Mouse (Mus musculus) bone marrow, adult 2 months (tissue): Measurements from ENCODE around the gene 1700123K08Rik. TPM values are rescaled to one million over a fixed set of nuclear protein-coding genes. Genes with fewer than 3 reads are reported as not detected.
A peak's percentile ranks its signal among the peaks of the same experiment; 100 is the strongest.
"Not testable (repeated sequence)": the region's sequence is repeated elsewhere in the genome, so short reads cannot be mapped to it uniquely, and the experiment has no call there.

Experiments used
- H3K27ac ChIP-seq: fragments of 200-500 bp; 2 replicates; pipeline ENCODE4 v1.5.1; 2012; ENCODE audit warnings: low read depth, mild to moderate bottlenecking, control low read depth, inconsistent platforms, low read length; ENCODE audit not compliant: control insufficient read depth, poor library complexity, insufficient read depth
- H3K4me1 ChIP-seq: fragments of 200-500 bp; 2 replicates; pipeline ENCODE4 v1.6.1; 2011; ENCODE audit warnings: low read length; ENCODE audit not compliant: control insufficient read depth, insufficient read depth
- H3K4me3 ChIP-seq: fragments of 200-500 bp; replicated peaks from 2 replicates; pipeline ENCODE3; 2011; ENCODE audit warnings: mild to moderate bottlenecking, low read depth, low read length, control low read depth; ENCODE audit not compliant: control insufficient read depth
- CTCF ChIP-seq: fragments of 200-500 bp; IDR thresholded peaks from 2 replicates; pipeline ENCODE4 v1.5.1; 2011; ENCODE audit warnings: low read length, control low read depth; ENCODE audit not compliant: control insufficient read depth, insufficient read depth
- POLR2A ChIP-seq: fragments of 200-500 bp; IDR thresholded peaks from 2 replicates; pipeline ENCODE4 v1.6.1; 2011; ENCODE audit warnings: low read depth, mild to moderate bottlenecking, control low read depth, low read length, borderline replicate concordance; ENCODE audit not compliant: control insufficient read depth
- WGBS: fragments of 180-500 bp; shearing (Covaris S2); methylation state at CpG from one replicate; pipeline ENCODE4 v1.1.7; 2018; 5-methylcytosine and 5-hydroxymethylcytosine counted together
- polyA plus RNA-seq: library from polyadenylated mRNA; stranded (reverse); fragments of >200 nt; gene quantifications from 2 replicates; pipeline ENCODE4 v1.2.4, GENCODE M21; 2011; ENCODE audit warnings: low replicate concordance; ENCODE audit not compliant: missing spikeins, insufficient read depth, insufficient read length

Gene 1700123K08Rik
- polyA plus RNA-seq: not detected in 2 replicates

DNA sequence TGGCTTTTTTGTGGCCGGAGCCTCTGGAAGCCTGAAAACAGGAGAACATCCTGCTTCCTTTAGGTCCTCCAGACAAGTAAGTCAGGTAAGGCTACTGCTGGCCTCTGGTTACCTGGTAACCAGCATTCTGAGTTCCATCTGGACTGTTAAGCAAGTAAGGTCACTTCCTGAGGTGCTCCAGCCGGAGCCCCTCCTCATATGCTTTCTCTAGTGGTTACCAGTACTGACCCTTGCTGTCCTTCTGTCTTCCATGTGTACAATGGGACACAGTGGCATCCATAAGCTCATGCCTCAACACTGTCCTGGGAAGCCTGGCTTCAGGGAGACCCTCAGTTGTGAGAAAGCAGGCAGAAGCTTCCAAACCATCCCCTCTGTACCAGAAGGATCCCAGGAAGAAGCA, at the start of gene 1700123K08Rik:
Gene 1700123K08Rik (minus strand): TSS at position 101 of the 400 bp plus-strand sequence.
- H3K4me1 ChIP-seq, H3K4me3 ChIP-seq, H3K27ac ChIP-seq: not testable (repeated sequence)
- WGBS: 61% methylated on average over 2 of the region's 2 CpGs

GRCm38 (mm10) chr5:138587396-138587795, 22.9 kb upstream of the 1700123K08Rik start:
- Histone ChIP-seq H3K4me3 (no peak overlapping the region), H3K27ac (no peak overlapping the region), H3K4me1 (no peaks in the 10 kb centered on the region)
- 82% methylated on average over 6 of the region's 6 CpGs for WGBS
- TF ChIP-seq CTCF: no peak
- no peak for TF ChIP-seq POLR2A

DNA sequence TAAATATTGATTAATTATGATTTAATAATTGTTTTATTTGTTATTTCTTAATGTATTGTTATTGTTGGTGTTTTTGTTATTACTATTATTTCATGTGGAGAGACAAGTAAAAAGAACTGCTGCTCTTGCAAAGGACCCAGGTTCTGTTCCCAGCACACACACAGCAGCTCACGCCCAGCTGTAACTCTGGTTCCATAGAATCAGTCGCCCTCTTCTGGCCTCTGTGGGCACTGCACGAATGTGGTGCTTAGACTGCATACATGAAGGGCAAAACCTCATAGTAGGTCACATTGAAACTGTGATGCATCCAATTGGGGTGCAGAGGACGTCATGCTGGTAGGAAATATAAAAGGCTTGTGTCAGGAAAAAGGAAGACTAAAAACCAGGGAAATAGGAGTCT, 7.1 kb upstream of the 1700123K08Rik start:
- TF ChIP-seq CTCF: peak; percentile 50; the same call in 1 of the 2 replicates
- TF ChIP-seq POLR2A: no peak
- Histone ChIP-seq H3K4me3 (no peak overlapping the region), H3K27ac (no peak overlapping the region), H3K4me1 (no peaks in the 10 kb centered on the region)
- 54% methylated on average over 4 of the region's 4 CpGs for WGBS

DNA sequence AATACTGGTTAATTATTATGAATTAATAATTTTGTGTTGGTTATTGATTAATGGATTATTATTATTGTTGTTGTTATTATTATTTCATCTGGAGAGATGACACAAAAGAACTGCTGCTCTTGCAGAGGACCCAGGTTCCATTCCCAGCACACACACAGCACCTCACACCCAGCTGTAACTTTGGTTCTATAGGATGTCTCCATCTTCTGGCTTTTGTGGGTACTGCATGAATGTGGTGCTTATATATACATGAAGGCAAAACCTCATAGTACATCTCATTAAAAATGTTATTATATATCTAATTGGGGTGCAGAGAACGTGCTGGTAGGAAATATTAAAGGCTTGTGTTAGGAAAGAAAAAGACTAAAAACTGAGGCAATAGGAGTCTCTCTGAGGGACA, 11.8 kb downstream of the 1700123K08Rik start:
- H3K4me1 ChIP-seq: no peaks in the 10 kb centered on the region
- H3K27ac ChIP-seq: no peak overlapping the region
- WGBS: 36% methylated on average over 1 of the region's 1 CpGs
- H3K4me3 ChIP-seq: no peak overlapping the region
- no peak for TF ChIP-seq CTCF
- no peak for TF ChIP-seq POLR2A

DNA sequence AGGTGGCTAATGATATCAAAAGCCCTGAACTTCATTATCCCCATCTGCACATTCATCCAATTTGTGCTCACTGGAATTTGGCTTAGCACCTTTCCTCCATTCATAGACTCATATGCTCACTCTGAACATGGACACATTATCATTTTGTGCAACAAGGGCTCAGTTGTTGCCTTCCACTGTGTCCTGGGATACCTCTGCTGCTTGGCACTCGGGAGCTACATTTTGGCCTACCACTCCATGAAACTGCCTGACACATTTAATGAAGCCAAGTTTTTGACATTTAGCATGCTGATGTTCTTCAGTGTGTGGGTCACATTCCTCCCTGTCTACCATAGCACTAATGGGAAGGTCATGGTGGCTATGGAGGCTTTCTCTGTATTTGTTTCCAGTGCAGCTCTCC, 32.0 kb downstream of the 1700123K08Rik start:
- Histone ChIP-seq H3K4me1 (no peaks in the 10 kb centered on the region), H3K4me3 (no peak overlapping the region), H3K27ac (no peak overlapping the region)
- 80% methylated on average over 1 of the region's 1 CpGs for WGBS
- TF ChIP-seq POLR2A (no peak), CTCF (no peak)

Other genes with a start within 250 kb of the 1700123K08Rik start
- gene Pvrig, start 222.8 kb downstream of the 1700123K08Rik start, polyA plus RNA-seq: not detected in 2 replicates
- gene Zfp157, start 123.2 kb downstream of the 1700123K08Rik start, polyA plus RNA-seq: 2.2 and 8.5 TPM in 2 replicates
- 14.7 and 33.9 TPM in 2 replicates for gene Zfp68, start 55.0 kb upstream of the 1700123K08Rik start, polyA plus RNA-seq
- gene A430033K04Rik, start 58.1 kb upstream of the 1700123K08Rik start, polyA plus RNA-seq: 2.2 and 2.6 TPM in 2 replicates
- 2.4 TPM in 1 of 2 replicates, not detected in the other for gene Fam20c, start 189.8 kb upstream of the 1700123K08Rik start, polyA plus RNA-seq